Mouse (Mus musculus): ENCODE data around the gene Dip2c.

DNA sequence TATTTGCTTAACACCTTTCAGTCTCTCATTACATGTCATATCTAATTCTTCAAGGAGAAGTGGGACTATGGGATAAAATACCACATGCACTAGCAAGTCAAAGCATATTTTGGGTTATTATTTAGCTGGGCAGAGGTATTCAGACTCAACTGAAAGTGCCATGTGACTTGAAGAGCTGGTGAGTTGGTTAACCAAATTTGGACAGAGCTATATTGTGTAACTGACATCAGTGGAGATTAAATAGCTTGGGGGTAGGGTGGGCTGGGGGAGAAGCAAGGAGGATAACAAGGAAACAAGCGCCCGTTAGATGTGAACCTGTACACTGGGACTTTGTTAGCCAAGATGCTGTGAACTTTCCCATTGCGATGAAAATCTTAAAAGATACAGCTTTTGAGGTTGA lies 175.6 kb downstream of the Dip2c start:
- TF ChIP-seq CTCF (IDR thresholded peaks at IDR 0.05; ENCODE audit: low read depth) = no peak
- no peak for TF ChIP-seq EP300 (optimal IDR thresholded peaks at IDR 0.05)
